Mouse (Mus musculus) bone marrow macrophage, adult 2 months (primary cell): ENCODE measurements at regions not wholly inside any gene's neighbourhood (a gene's known extent, or its start where the extent isn't known, plus 50 kb on each side); places are given as distances from the start of the nearest gene placed in this dataset.

Experiments
- CTCF ChIP-seq: IDR thresholded peaks from 2 replicates; pipeline ENCODE4 v1.5.1; 2012; ENCODE audit warnings: low read depth, mild to moderate bottlenecking, low read length, moderate library complexity
- POLR2A ChIP-seq: IDR thresholded peaks from 2 replicates; pipeline ENCODE4 v1.6.1; 2012; ENCODE audit warnings: mild to moderate bottlenecking, low read depth, low read length, borderline replicate concordance

GRCm38 (mm10) chr8:8495472-8495871 is 165.6 kb downstream of the Efnb2 start:
- TF ChIP-seq POLR2A: no peak
- no peak for TF ChIP-seq CTCF
